Mouse (Mus musculus) limb, embryonic 14.5 days (tissue): ENCODE data around the gene Gja10. TPM values are rescaled to one million over a fixed set of nuclear protein-coding genes. Genes with fewer than 3 reads are reported as not detected.

Experiments
- ATAC-seq: fragments of 200-750 bp; cut with Nextera tagmentation; 2 replicates; pipeline ENCODE4 v1.8.0; 2017; ENCODE audit warnings: low read depth, moderate number of reproducible peaks, moderate TSS enrichment; ENCODE audit not compliant: low FRiP score
- DNase-seq: peaks from one replicate; pipeline ENCODE4 v3.0.0-alpha.2; 2015; ENCODE audit warnings: low spot score
- H3K27ac ChIP-seq: fragments of 300-500 bp; sonication (generic); replicated peaks from 2 replicates; pipeline ENCODE4 v1.5.1; 2014; ENCODE audit warnings: low read depth, mild to moderate bottlenecking, low read length, moderate library complexity, mixed read lengths
- H3K27me3 ChIP-seq: fragments of 300-500 bp; sonication (generic); 2 replicates; pipeline ENCODE4 v1.6.1; 2014; ENCODE audit warnings: low read length, mixed read lengths; ENCODE audit not compliant: control insufficient read depth, insufficient read depth
- H3K36me3 ChIP-seq: fragments of 300-500 bp; sonication (generic); 2 replicates; pipeline ENCODE4 v1.6.1; 2014; ENCODE audit warnings: mild to moderate bottlenecking, low read length, moderate library complexity, mixed read lengths; ENCODE audit not compliant: control insufficient read depth, insufficient read depth
- H3K4me1 ChIP-seq: fragments of 300-500 bp; sonication (generic); 2 replicates; pipeline ENCODE4 v1.6.1; 2014; ENCODE audit warnings: antibody characterized with exemption, low read length, mixed read lengths; ENCODE audit not compliant: control insufficient read depth, insufficient read depth
- H3K4me2 ChIP-seq: fragments of 300-500 bp; sonication (generic); replicated peaks from 2 replicates; pipeline ENCODE4 v1.6.1; 2014; ENCODE audit warnings: low read depth, mild to moderate bottlenecking, low read length, moderate library complexity; ENCODE audit not compliant: severe bottlenecking
- H3K4me3 ChIP-seq: fragments of 300-500 bp; sonication (generic); replicated peaks from 2 replicates; pipeline ENCODE4 v1.5.1; 2014; ENCODE audit warnings: low read length
- H3K9ac ChIP-seq: fragments of 300-500 bp; sonication (generic); 2 replicates; pipeline ENCODE4 v1.6.1; 2014; ENCODE audit warnings: mild to moderate bottlenecking, low read depth, low read length, moderate library complexity; ENCODE audit not compliant: severe bottlenecking
- H3K9me3 ChIP-seq: fragments of 300-500 bp; sonication (generic); 2 replicates; pipeline ENCODE4 v1.6.1; 2016; ENCODE audit warnings: low read length; ENCODE audit not compliant: control insufficient read depth
- POLR2A ChIP-seq: fragments of 200-500 bp; IDR thresholded peaks from 2 replicates; pipeline ENCODE4 v1.8.0; 2012; ENCODE audit warnings: inconsistent platforms, mild to moderate bottlenecking, moderate library complexity, borderline replicate concordance; ENCODE audit not compliant: insufficient read depth, insufficient read length; ENCODE audit errors: extremely low read depth
- WGBS: fragments of 180-500 bp; shearing (Covaris S2); extraction: QIAGEN DNeasy Blood & Tissue Kit; methylation state at CpG from one replicate; pipeline ENCODE4 v1.1.7; 2014; 5-methylcytosine and 5-hydroxymethylcytosine counted together
- polyA plus RNA-seq, 2 experiments: library from polyadenylated mRNA; depleted of rRNA in 1 of 2; stranded (reverse) in 1 of 2; unstranded in 1 of 2; fragments of >200 nt; fragmentation: Nextera tagmentation in 1 of 2; extraction: Ambion mirVana in 1 of 2; gene quantifications; 2 replicates each; pipeline versions ENCODE4 v1.2.1 to v1.2.3; 2012 to 2014

Gene Gja10
- polyA plus RNA-seq, 2 experiments = not detected

GRCm38 (mm10) chr4:32588237-32588636 is 14.3 kb downstream of the Gja10 start:
- no peaks in the 10 kb centered on the region for H3K9me3 ChIP-seq
- DNase-seq (no peak), ATAC-seq (no peak)
- H3K27me3 ChIP-seq = no peaks in the 10 kb centered on the region
- no peak overlapping the region for H3K4me2 ChIP-seq
- whole genome bisulfite sequencing = 84% methylated on average over 6 of the region's 6 CpGs
- H3K4me3 ChIP-seq = no peak overlapping the region
- H3K9ac ChIP-seq = no peak overlapping the region
- no peaks in the 10 kb centered on the region for H3K36me3 ChIP-seq
- H3K27ac ChIP-seq = no peak overlapping the region
- TF ChIP-seq POLR2A = no peak
- no peaks in the 10 kb centered on the region for H3K4me1 ChIP-seq

GRCm38 (mm10) chr4:32587543-32587942 is 15.0 kb downstream of the Gja10 start:
- H3K36me3 ChIP-seq = no peaks in the 10 kb centered on the region
- no peaks in the 10 kb centered on the region for H3K4me1 ChIP-seq
- H3K9ac ChIP-seq = no peak overlapping the region
- H3K4me2 ChIP-seq = no peak overlapping the region
- no peak overlapping the region for H3K27ac ChIP-seq
- no peaks in the 10 kb centered on the region for H3K27me3 ChIP-seq
- ATAC-seq = no peak
- no peak overlapping the region for H3K4me3 ChIP-seq
- no peak for DNase-seq
- no peaks in the 10 kb centered on the region for H3K9me3 ChIP-seq
- 88% methylated on average over 5 of the region's 5 CpGs for WGBS
- no peak for TF ChIP-seq POLR2A

GRCm38 (mm10) chr4:32586596-32586995 is 16.0 kb downstream of the Gja10 start:
- TF ChIP-seq POLR2A = no peak
- WGBS = 11% methylated on average over 9 of the region's 9 CpGs
- no peaks in the 10 kb centered on the region for H3K4me1 ChIP-seq
- H3K9me3 ChIP-seq = no peaks in the 10 kb centered on the region
- no peak overlapping the region for H3K4me2 ChIP-seq
- H3K9ac ChIP-seq = no peak overlapping the region
- H3K27ac ChIP-seq = no peak overlapping the region
- ATAC-seq = no peak
- H3K36me3 ChIP-seq = no peaks in the 10 kb centered on the region
- peak; percentile 48 for DNase-seq
- no peak overlapping the region for H3K4me3 ChIP-seq
- no peaks in the 10 kb centered on the region for H3K27me3 ChIP-seq

- no peaks in the 10 kb centered on the region for H3K27me3 ChIP-seq
- H3K4me2 ChIP-seq = no peak overlapping the region
- H3K4me1 ChIP-seq = no peaks in the 10 kb centered on the region
- H3K9me3 ChIP-seq = no peaks in the 10 kb centered on the region
- H3K27ac ChIP-seq = no peak overlapping the region
- ATAC-seq (no peak), DNase-seq (no peak)
- H3K4me3 ChIP-seq = no peak overlapping the region
- 65% methylated on average over 6 of the region's 6 CpGs for WGBS
- no peak for TF ChIP-seq POLR2A
- peaks cover 11% of the 10 kb centered on the region for H3K36me3 ChIP-seq
- H3K9ac ChIP-seq = no peak overlapping the region
Observed at GRCm38 (mm10) chr4:32584181-32584580, 18.4 kb downstream of the Gja10 start.

- peaks cover 14% of the 10 kb centered on the region for H3K36me3 ChIP-seq
- H3K4me1 ChIP-seq = no peaks in the 10 kb centered on the region
- H3K27ac ChIP-seq = no peak overlapping the region
- H3K27me3 ChIP-seq = no peaks in the 10 kb centered on the region
- ATAC-seq = no peak
- H3K9me3 ChIP-seq = no peaks in the 10 kb centered on the region
- 79% methylated on average over 8 of the region's 8 CpGs for WGBS
- no peak for DNase-seq
- no peak overlapping the region for H3K4me2 ChIP-seq
- H3K4me3 ChIP-seq = no peak overlapping the region
- TF ChIP-seq POLR2A = no peak
- no peak overlapping the region for H3K9ac ChIP-seq
Observed at GRCm38 (mm10) chr4:32579850-32580249, 22.7 kb downstream of the Gja10 start.

GRCm38 (mm10) chr4:32575165-32575564 is 27.4 kb downstream of the Gja10 start:
- TF ChIP-seq POLR2A = no peak
- Histone ChIP-seq H3K27ac (no peak overlapping the region), H3K4me3 (no peak overlapping the region), H3K4me1 (no peaks in the 10 kb centered on the region), H3K9me3 (no peaks in the 10 kb centered on the region), H3K36me3 (peaks cover 8% of the 10 kb centered on the region), H3K9ac (no peak overlapping the region), H3K4me2 (no peak overlapping the region), H3K27me3 (no peaks in the 10 kb centered on the region)
- 36% methylated on average over 9 of the region's 9 CpGs for WGBS
- DNase-seq (peak; percentile 24), ATAC-seq (no peak)
